Mouse (Mus musculus) limb, embryonic 10.5 days (tissue): Measurements from ENCODE around the gene Pbx3. TPM values are rescaled to one million over a fixed set of nuclear protein-coding genes. Genes with fewer than 3 reads are reported as not detected.

Experiments
- polyA plus RNA-seq: library from polyadenylated mRNA; unstranded; fragments of >200 nt; fragmentation: Nextera tagmentation; extraction: Ambion mirVana; gene quantifications from 2 replicates; pipeline ENCODE4 v1.2.1, GENCODE M21; 2016

The Pbx3 gene
- polyA plus RNA-seq, 1 experiment from 2014 or later, result 31.9 TPM

Other genes with a start within 250 kb of the Pbx3 start
- 80.5 and 96.4 TPM in 2 replicates for gene Mapkap1, start 33.6 kb upstream of the Pbx3 start, polyA plus RNA-seq